Mouse (Mus musculus) small intestine, adult 2 months (tissue): ENCODE results near the gene Slc19a1. TPM values are rescaled to one million over a fixed set of nuclear protein-coding genes. Genes with fewer than 3 reads are reported as not detected.

Experiments used
- H3K27ac ChIP-seq: fragments of 200-500 bp; 2 replicates; pipeline ENCODE4 v1.5.1; 2012; ENCODE audit warnings: low read depth, low read length, control low read depth, inconsistent platforms; ENCODE audit not compliant: insufficient read depth
- H3K27me3 ChIP-seq: fragments of 200-500 bp; 2 replicates; pipeline ENCODE4 v1.6.1; 2012; ENCODE audit warnings: mild to moderate bottlenecking, moderate library complexity, low read length, inconsistent platforms; ENCODE audit not compliant: control insufficient read depth, insufficient read depth
- H3K36me3 ChIP-seq: fragments of 200-500 bp; 2 replicates; pipeline ENCODE4 v1.6.1; 2012; ENCODE audit warnings: mild to moderate bottlenecking, low read length, control low read depth, inconsistent platforms; ENCODE audit not compliant: control insufficient read depth, insufficient read depth
- H3K4me1 ChIP-seq: fragments of 200-500 bp; 2 replicates; pipeline ENCODE4 v1.6.1; 2012; ENCODE audit warnings: low read length, inconsistent platforms, mixed read lengths; ENCODE audit not compliant: control insufficient read depth, insufficient read depth, insufficient read length
- H3K4me3 ChIP-seq: fragments of 200-500 bp; 2 replicates; pipeline ENCODE4 v1.5.1; 2012; ENCODE audit warnings: low read depth, mild to moderate bottlenecking, control low read depth, inconsistent platforms, low read length, moderate library complexity
- CTCF ChIP-seq: fragments of 200-500 bp; IDR thresholded peaks from 2 replicates; pipeline ENCODE4 v1.5.1; 2012; ENCODE audit warnings: low read depth, mild to moderate bottlenecking, control low read depth, inconsistent platforms, low read length, moderate library complexity, mixed read lengths; ENCODE audit not compliant: insufficient replicate concordance, insufficient read length; ENCODE audit errors: extremely low read depth
- POLR2A ChIP-seq: fragments of 200-500 bp; IDR thresholded peaks from 2 replicates; pipeline ENCODE4 v1.6.1; 2012; ENCODE audit warnings: low read depth, mild to moderate bottlenecking, control low read depth, inconsistent platforms, low read length, moderate library complexity
- WGBS: fragments of 180-500 bp; shearing (Covaris S2); methylation state at CpG from one replicate; pipeline ENCODE4 v1.1.7; 2018; 5-methylcytosine and 5-hydroxymethylcytosine counted together
- polyA plus RNA-seq: library from polyadenylated mRNA; depleted of rRNA; stranded (reverse); fragments of >200 nt; gene quantifications from 2 replicates; pipeline ENCODE4 v1.2.3, GENCODE M21; 2012

Slc19a1 gene
- polyA plus RNA-seq, 1 experiment, result 44.6 TPM

GRCm38 (mm10) chr10:77032591-77033322, 716 bp downstream of the Slc19a1 start:
- 1% methylated on average over 49 of the region's 49 CpGs for WGBS
- Histone ChIP-seq H3K4me3 (peak overlapping the region; percentile 71), H3K27me3 (no peaks in the 10 kb centered on the region), H3K27ac (peak overlapping the region; percentile 30; the same call in 1 of the 2 replicates), H3K4me1 (peaks cover 28% of the 10 kb centered on the region), H3K36me3 (no peaks in the 10 kb centered on the region)
- TF ChIP-seq POLR2A (peak; percentile 76), CTCF (no peak)

- H3K4me3 ChIP-seq, result peak overlapping the region; percentile 71
- no peaks in the 10 kb centered on the region for H3K27me3 ChIP-seq
- H3K36me3 ChIP-seq, result no peaks in the 10 kb centered on the region
- TF ChIP-seq CTCF (no peak), POLR2A (no peak; the same call in 1 of the 2 replicates)
- peaks cover 28% of the 10 kb centered on the region for H3K4me1 ChIP-seq
- WGBS, result under 1% methylated on average over 30 of the region's 30 CpGs
- peak overlapping the region; percentile 8; the same call in 1 of the 2 replicates for H3K27ac ChIP-seq
These were observed 1.4 kb downstream of the Slc19a1 start for GRCm38 (mm10) chr10:77033323-77034025.

- no peaks in the 10 kb centered on the region for H3K27me3 ChIP-seq
- WGBS, result 69% methylated on average over 6 of the region's 6 CpGs
- TF ChIP-seq POLR2A (no peak), CTCF (no peak)
- no peak overlapping the region for H3K4me3 ChIP-seq
- no peak overlapping the region for H3K27ac ChIP-seq
- peaks cover 16% of the 10 kb centered on the region for H3K4me1 ChIP-seq
- H3K36me3 ChIP-seq, result peaks cover 4% of the 10 kb centered on the region; the same call in 1 of the 2 replicates
These were observed 3.4 kb downstream of the Slc19a1 start for GRCm38 (mm10) chr10:77035487-77035886.

- H3K4me1 ChIP-seq, result peaks cover 2% of the 10 kb centered on the region
- no peak overlapping the region for H3K27ac ChIP-seq
- no peaks in the 10 kb centered on the region for H3K27me3 ChIP-seq
- TF ChIP-seq CTCF (no peak), POLR2A (no peak)
- H3K4me3 ChIP-seq, result no peak overlapping the region
- whole genome bisulfite sequencing, result 45% methylated on average over 8 of the region's 8 CpGs
- H3K36me3 ChIP-seq, result peaks cover 18% of the 10 kb centered on the region
These were observed 6.6 kb downstream of the Slc19a1 start for GRCm38 (mm10) chr10:77038579-77039174.

- 52% methylated on average over 4 of the region's 4 CpGs for WGBS
- no peaks in the 10 kb centered on the region for H3K27me3 ChIP-seq
- H3K36me3 ChIP-seq, result peaks cover 21% of the 10 kb centered on the region
- TF ChIP-seq POLR2A (no peak), CTCF (no peak)
- peaks cover 5% of the 10 kb centered on the region; the same call in 1 of the 2 replicates for H3K4me1 ChIP-seq
- no peak overlapping the region for H3K27ac ChIP-seq
- H3K4me3 ChIP-seq, result no peak overlapping the region
These were observed 16.2 kb downstream of the Slc19a1 start for GRCm38 (mm10) chr10:77048196-77048595.

GRCm38 (mm10) chr10:77048606-77049005, 16.6 kb downstream of the Slc19a1 start:
- no peak for TF ChIP-seq POLR2A
- TF ChIP-seq CTCF, result no peak
- H3K4me3 ChIP-seq, result no peak overlapping the region
- H3K4me1 ChIP-seq, result peaks cover 5% of the 10 kb centered on the region; the same call in 1 of the 2 replicates
- 98% methylated on average over 3 of the region's 3 CpGs for WGBS
- no peaks in the 10 kb centered on the region for H3K27me3 ChIP-seq
- H3K36me3 ChIP-seq, result peaks cover 19% of the 10 kb centered on the region
- no peak overlapping the region for H3K27ac ChIP-seq

- no peak overlapping the region for H3K4me3 ChIP-seq
- no peaks in the 10 kb centered on the region for H3K36me3 ChIP-seq
- TF ChIP-seq POLR2A, result no peak
- 56% methylated on average over 10 of the region's 10 CpGs for WGBS
- H3K27ac ChIP-seq, result 0 out of 2 replicates have a peak overlapping the region, but pooled peaks have one; percentile 7
- H3K4me1 ChIP-seq, result peaks cover 5% of the 10 kb centered on the region
- H3K27me3 ChIP-seq, result no peaks in the 10 kb centered on the region
These were observed 24.7 kb downstream of the Slc19a1 start for GRCm38 (mm10) chr10:77056768-77057167.
